12 mouse cellular contexts compared by ENCODE assay signal in the genomic region with DNA sequence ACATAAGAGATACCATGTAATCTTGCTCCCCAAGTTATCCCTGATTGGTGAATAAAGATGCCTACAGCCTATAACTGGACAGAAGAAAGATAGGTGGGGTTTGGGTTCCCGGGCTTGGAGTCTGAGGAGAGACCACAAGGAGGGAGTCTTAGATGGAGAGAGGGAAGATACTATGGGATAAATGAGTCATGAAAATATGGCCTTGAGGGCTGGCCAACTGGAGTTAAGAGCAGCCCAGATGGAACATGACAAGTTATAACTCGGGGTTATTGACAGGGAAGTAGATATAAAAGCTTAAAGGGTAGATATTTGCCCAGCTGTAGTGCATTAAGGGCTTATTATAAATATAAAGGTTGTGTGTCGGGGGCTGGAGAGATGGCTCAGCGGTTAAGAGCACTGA. TPM values are rescaled to one million over a fixed set of nuclear protein-coding genes. Genes with fewer than 3 reads are reported as not detected.
DNase-seq lines count a peak whose midpoint lies in the region.
"Had no signal": no experiment of that assay in that cellular context is flagged by ENCODE, and none has a peak within 500 bp of the region (broad histone marks: within the 10 kb centered on the region; RNA-seq: fewer than 3 reads in every experiment).

No protein-coding gene starts in this region.

- peak; percentile 66 for DNase-seq in adrenal gland, adult 2 months
- DNase-seq in adrenal gland, adult 8-10 months, result no peak
- DNase-seq in adrenal gland, postnatal 14 days, result peak; percentile 38
- DNase-seq in adrenal gland, postnatal 25 days, result no peak
- DNase-seq in NIH3T3 (ENCODE audit: low read depth), result peak; percentile 34
- DNase-seq: cerebellum, adult 11 months; cerebellum, adult 18-20 months; cerebellum, adult 8-10 months; cerebellum, adult 9-11 months; cerebellum, postnatal 14 days; cerebellum, postnatal 36 days; embryo, embryonic 11 days had no signal

RNA-seq across cellular contexts. Expression of a gene that starts 12.5 kb away (rescaled TPM):
- total RNA-seq in adrenal gland, adult 2 months (2021), result 100 to 1,000 TPM; 353 to 458 TPM
- polyA plus RNA-seq in adrenal gland, adult 2 months (2012; rRNA removed), result 52.6 and 60.1 TPM in 2 replicates
- total RNA-seq in adrenal gland, adult 8-10 months (2022), result 100 to 1,000 TPM; 419 to 502 (median 469) TPM
- 309 and 313 TPM in 2 replicates for total RNA-seq in adrenal gland, postnatal 14 days (2021)
- total RNA-seq in adrenal gland, postnatal 25 days (2021), result 410 and 432 TPM in 2 replicates

RNA-seq across cellular contexts. Expression of a gene that starts 48.1 kb away (rescaled TPM):
- 100 to 1,000 TPM; 142 to 144 TPM for total RNA-seq in adrenal gland, adult 2 months (2021)
- polyA plus RNA-seq in adrenal gland, adult 2 months (2012; rRNA removed), result 241 and 242 TPM in 2 replicates
- total RNA-seq in adrenal gland, adult 8-10 months (2022), result 100 to 1,000 TPM; 147 to 165 (median 157) TPM
- 137 and 146 TPM in 2 replicates for total RNA-seq in adrenal gland, postnatal 14 days (2021)
- total RNA-seq in adrenal gland, postnatal 25 days (2021), result 157 and 166 TPM in 2 replicates

Comparison
In these comparisons a context has a peak if more than half of its experiments do, and no peak if none do; other contexts are left out.
1. DNase-seq: peak in adrenal gland, adult 2 months (single experiment), adrenal gland, postnatal 14 days (single experiment) and NIH3T3 (single experiment); none in adrenal gland, adult 8-10 months (single experiment) and adrenal gland, postnatal 25 days (single experiment).